In the genomic region with DNA sequence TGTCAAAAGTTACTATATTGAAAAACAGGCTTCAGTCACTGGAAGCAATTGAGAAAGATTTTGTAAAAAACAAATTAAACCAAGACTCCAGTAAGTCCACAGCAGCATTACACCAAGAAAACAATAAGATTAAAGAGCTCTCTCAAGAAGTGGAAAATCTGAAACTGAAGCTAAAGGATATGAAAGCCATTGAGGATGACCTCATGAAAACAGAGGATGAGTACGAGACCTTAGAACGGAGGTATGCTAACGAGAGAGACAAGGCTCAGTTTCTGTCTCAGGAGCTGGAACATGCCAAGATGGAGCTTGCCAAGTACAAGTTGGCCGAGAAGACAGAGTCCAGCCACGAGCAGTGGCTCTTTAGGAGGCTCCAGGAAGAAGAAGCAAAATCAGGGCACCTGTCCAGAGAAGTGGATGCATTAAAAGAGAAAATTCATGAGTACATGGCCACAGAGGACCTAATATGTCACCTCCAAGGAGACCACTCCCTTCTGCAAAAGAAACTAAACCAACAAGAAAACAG, we compare ENCODE assay signal across 19 mouse cellular contexts. TPM values are rescaled to one million over a fixed set of nuclear protein-coding genes. Genes with fewer than 3 reads are reported as not detected.
DNase-seq lines count a peak whose midpoint lies in the region; TF ChIP-seq lines count a peak whose summit lies in the region.
"Had no signal": no experiment of that assay in that cellular context is flagged by ENCODE, and none has a peak within 500 bp of the region (broad histone marks: within the 10 kb centered on the region; RNA-seq: fewer than 3 reads in every experiment).

No protein-coding gene starts in this region.

- no peak for TF ChIP-seq CTCF in CH12.LX (conservative IDR thresholded peaks at IDR 0.05 in 1 of 2, IDR thresholded peaks at IDR 0.05 in 1 of 2; ENCODE audit: low read depth in 2 of 2, low read length in 2 of 2)

- H3K36me3 ChIP-seq in CH12.LX (replicated peaks in 1 of 2; ENCODE audit: control insufficient read depth in 1 of 2, insufficient read depth in 1 of 2, low read length in 1 of 2), result peaks cover 0 to 63% of the 10 kb centered on the region in 2 experiments

- peak overlapping the region; percentile 82 for H3K4me2 ChIP-seq in CH12.LX (ENCODE audit: insufficient read depth, low read depth, poor library complexity, severe bottlenecking)
- H3K4me2 ChIP-seq: embryonic facial prominence, embryonic 15.5 days; hindbrain, embryonic 14.5 days; intestine, embryonic 15.5 days had no signal

- TF ChIP-seq RAD21 in CH12.LX (IDR thresholded peaks at IDR 0.05; ENCODE audit: low read depth, low read length), result no peak

- H3K4me3 ChIP-seq in CH12.LX (replicated peaks in 1 of 3; ENCODE audit: low read depth in 2 of 3, low read length in 2 of 3, poor library complexity in 1 of 3), result no peak overlapping the region
- H3K4me3 ChIP-seq: embryonic facial prominence, embryonic 15.5 days; erythroblast, embryonic 14.5 days; forebrain, embryonic 10.5 days; hindbrain, embryonic 10.5 days; intestine, embryonic 15.5 days had no signal

- H3K4me1 ChIP-seq in CH12.LX (ENCODE audit: control insufficient read depth in 1 of 2, insufficient read depth in 2 of 2), result peaks cover 22 to 64% of the 10 kb centered on the region in 2 experiments
- H3K4me1 ChIP-seq: embryonic facial prominence, embryonic 15.5 days; hindbrain, embryonic 10.5 days had no signal

- H3K27me3 ChIP-seq in CH12.LX (replicated peaks), result no peaks in the 10 kb centered on the region
- H3K27me3 ChIP-seq: embryonic facial prominence, embryonic 15.5 days; intestine, embryonic 15.5 days; Patski had no signal

- peaks cover 3% of the 10 kb centered on the region for H3K79me2 ChIP-seq in CH12.LX (replicated peaks; ENCODE audit: control insufficient read depth, extremely low read depth, insufficient read depth, poor library complexity, severe bottlenecking)

- peak; percentile 23 to 28 for DNase-seq in cerebellum, postnatal 10 days
- no peak for DNase-seq in cerebellum, postnatal 4 days (ENCODE audit: low spot score in 2 of 2)
- peak; percentile 26 for DNase-seq in gastrocnemius, postnatal 25 days
- DNase-seq in gastrocnemius, postnatal 10 days, result no peak
- peak; percentile 38 for DNase-seq in CH12.LX (ENCODE audit: extremely low read depth)
- peak; percentile 47 for DNase-seq in skeletal muscle tissue, adult 2 months (ENCODE audit: low read depth, low spot score)
- DNase-seq in ovary, postnatal 36 days (ENCODE audit: low spot score), result no peak
- DNase-seq: adrenal gland, postnatal 36 days; cerebellum, postnatal 36 days; embryo, embryonic 11 days; heart, postnatal 14 days; kidney, adult 18-20 months had no signal

- TF ChIP-seq POLR2A in CH12.LX (IDR thresholded peaks at IDR 0.05; ENCODE audit: low read depth, low read length), result no peak

- peak; percentile 52; the same call in 1 of the 2 replicates for TF ChIP-seq EP300 in CH12.LX (IDR thresholded peaks at IDR 0.05; ENCODE audit: low read length)

- in situ Hi-C loops in CH12.LX (cut with MboI; ENCODE audit: low pct_ligation_motif_present, low pct_unique_long_range_greater_than_20kb, low sequenced_read_pairs), result loop anchor here (10.0 kb wide), 1 partner anchor 176 kb away; no protein-coding TSS in a partner anchor

- H3K27ac ChIP-seq in CH12.LX (ENCODE audit: insufficient read depth, low read depth), result 0 out of 2 replicates have a peak overlapping the region, but pooled peaks have one; percentile 11
- H3K27ac ChIP-seq: embryonic facial prominence, embryonic 15.5 days; forebrain, embryonic 10.5 days; hindbrain, embryonic 10.5 days; hindbrain, embryonic 14.5 days; intestine, embryonic 15.5 days had no signal

- dilution Hi-C loops in CH12.LX (cut with MboI; ENCODE audit: extremely low pct_ligation_motif_present, extremely low pct_unique_long_range_greater_than_20kb, low sequenced_read_pairs), result no loop called here

- peak overlapping the region; percentile 13; the same call in 1 of the 2 replicates for H3K9ac ChIP-seq in CH12.LX (ENCODE audit: insufficient read depth, low read depth)
- H3K9ac ChIP-seq: embryonic facial prominence, embryonic 15.5 days; hindbrain, embryonic 14.5 days; intestine, embryonic 15.5 days had no signal

- H3K9me3 ChIP-seq in CH12.LX (replicated peaks; ENCODE audit: low read length), result no peaks in the 10 kb centered on the region
- H3K9me3 ChIP-seq: embryonic facial prominence, embryonic 15.5 days; forebrain, embryonic 10.5 days; hindbrain, embryonic 10.5 days; intestine, embryonic 15.5 days had no signal

TF ChIP-seq in CH12.LX, 34 proteins besides CTCF, POLR2A, EP300 and RAD21:
- TF ChIP-seq IRF4 (IDR thresholded peaks at IDR 0.05; ENCODE audit: low read depth, low read length), result no peak
- 0 out of 2 replicates have a peak, but pooled peaks have one; percentile 51 for TF ChIP-seq JUN (IDR thresholded peaks at IDR 0.05; ENCODE audit: insufficient read depth, low read depth, low read length)

RNA-seq across cellular contexts. Expression of a gene that starts 35.8 kb away (rescaled TPM):
- 10 to 100 TPM; 27.5 to 28.7 TPM for total RNA-seq in gastrocnemius, postnatal 25 days (2021)
- total RNA-seq in gastrocnemius, postnatal 10 days (2021), result 10 to 100 TPM; 22.1 to 25.5 TPM
- total RNA-seq in CH12.LX (2012; rRNA removed) (94.7 and 115 TPM in 2 replicates), CH12.LX (2014; rRNA removed) (107 and 121 TPM in 2 replicates)
- polyA plus RNA-seq in CH12.LX (2012; ENCODE audit: insufficient read length, low read depth), result 103 and 120 TPM in 2 replicates

Comparison
In these comparisons a context has a peak if more than half of its experiments do, and no peak if none do; other contexts are left out.
1. DNase-seq: peak in cerebellum, postnatal 10 days (2 of 2), gastrocnemius, postnatal 25 days (single experiment), CH12.LX (single experiment) and skeletal muscle tissue, adult 2 months (single experiment); none in cerebellum, postnatal 4 days (0 of 2), gastrocnemius, postnatal 10 days (single experiment) and ovary, postnatal 36 days (single experiment).